Mouse (Mus musculus) liver, embryonic 11.5 days (tissue): ENCODE data around the gene Gpatch8. TPM values are rescaled to one million over a fixed set of nuclear protein-coding genes. Genes with fewer than 3 reads are reported as not detected.

Experiments
- ATAC-seq: fragments of 200-750 bp; cut with Nextera tagmentation; replicated peaks from 2 replicates; pipeline ENCODE4 v1.8.0; 2017; ENCODE audit warnings: moderate number of reproducible peaks, mild to moderate bottlenecking, moderate TSS enrichment, moderate library complexity; ENCODE audit not compliant: low FRiP score
- DNase-seq: peaks from one replicate; pipeline ENCODE4 v3.0.0-alpha.2; 2017; ENCODE audit warnings: low spot score
- H3K27ac ChIP-seq: fragments of 300-500 bp; sonication (generic); 2 replicates; pipeline ENCODE4 v1.5.1; 2014; ENCODE audit warnings: mild to moderate bottlenecking, low read depth, low read length, control low read depth
- H3K27me3 ChIP-seq: fragments of 300-500 bp; sonication (generic); replicated peaks from 2 replicates; pipeline ENCODE4 v1.6.1; 2014; ENCODE audit warnings: low read length, mixed read lengths; ENCODE audit not compliant: control insufficient read depth, insufficient read depth
- H3K36me3 ChIP-seq: fragments of 300-500 bp; sonication (generic); 2 replicates; pipeline ENCODE4 v1.6.1; 2014; ENCODE audit warnings: mild to moderate bottlenecking, low read length, moderate library complexity, mixed read lengths; ENCODE audit not compliant: control insufficient read depth, insufficient read depth
- H3K4me1 ChIP-seq: fragments of 300-500 bp; sonication (generic); replicated peaks from 2 replicates; pipeline ENCODE4 v1.6.1; 2014; ENCODE audit warnings: low read length, mixed read lengths; ENCODE audit not compliant: control insufficient read depth, insufficient read depth
- H3K4me2 ChIP-seq: fragments of 300-500 bp; sonication (generic); 2 replicates; pipeline ENCODE4 v1.6.1; 2014; ENCODE audit warnings: mild to moderate bottlenecking, control low read depth, moderate library complexity
- H3K4me3 ChIP-seq: fragments of 300-500 bp; sonication (generic); 2 replicates; pipeline ENCODE4 v1.5.1; 2014; ENCODE audit warnings: low read depth, low read length, control low read depth
- H3K9ac ChIP-seq: fragments of 300-500 bp; sonication (generic); 2 replicates; pipeline ENCODE4 v1.6.1; 2014; ENCODE audit warnings: low read depth, low read length, control low read depth
- H3K9me3 ChIP-seq: fragments of 300-500 bp; sonication (generic); 2 replicates; pipeline ENCODE4 v1.6.1; 2016; ENCODE audit warnings: low read length, inconsistent platforms, mixed read lengths; ENCODE audit not compliant: control insufficient read depth
- WGBS: fragments of 180-500 bp; shearing (Covaris S2); extraction: QIAGEN DNeasy Blood & Tissue Kit; methylation state at CpG from one replicate; pipeline ENCODE4 v1.1.7; 2014; 5-methylcytosine and 5-hydroxymethylcytosine counted together
- polyA plus RNA-seq: library from polyadenylated mRNA; unstranded; fragments of >200 nt; fragmentation: Nextera tagmentation; extraction: Ambion mirVana; gene quantifications from 2 replicates; pipeline ENCODE4 v1.2.1, GENCODE M21; 2014

Gene Gpatch8
- polyA plus RNA-seq, 1 experiment from 2014 or later: 35.4 TPM

DNA sequence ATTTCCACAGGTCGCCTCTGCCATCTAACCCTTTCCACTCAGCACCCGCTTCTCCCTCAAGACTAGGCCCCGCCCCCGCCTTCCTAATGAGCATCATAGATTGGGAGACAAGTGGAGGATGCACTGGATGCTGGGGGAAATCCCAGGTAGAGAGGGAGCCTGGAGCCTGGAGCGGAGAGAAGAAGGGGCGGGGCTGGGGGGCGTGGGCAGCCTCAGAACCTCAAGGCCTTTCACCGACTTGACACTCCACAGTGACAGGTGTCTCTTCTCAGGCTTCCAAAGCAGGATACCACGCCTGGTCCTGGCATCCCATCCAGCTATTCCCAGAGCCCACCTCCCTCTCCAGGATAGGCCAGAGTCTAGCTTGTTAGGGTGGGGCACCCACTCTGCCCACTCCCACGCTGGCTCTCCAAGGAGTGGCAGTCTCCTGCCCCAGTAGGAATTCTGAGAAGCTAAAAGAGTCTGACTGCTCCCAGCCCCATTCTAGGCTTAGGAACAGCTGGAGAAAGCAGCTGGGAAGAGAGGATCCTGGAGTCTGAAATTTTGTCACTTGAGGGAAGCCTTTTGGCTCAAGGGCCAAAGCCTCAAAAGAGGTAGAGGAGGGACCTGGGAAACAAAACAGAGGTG is 110.8 kb downstream of the Gpatch8 start:
- H3K27ac ChIP-seq: no peak overlapping the region
- peaks cover 32% of the 10 kb centered on the region for H3K4me1 ChIP-seq
- peaks cover 46% of the 10 kb centered on the region for H3K27me3 ChIP-seq
- ATAC-seq (no peak), DNase-seq (no peak)
- H3K36me3 ChIP-seq: no peaks in the 10 kb centered on the region
- no peaks in the 10 kb centered on the region for H3K9me3 ChIP-seq
- H3K4me2 ChIP-seq: peak overlapping the region; percentile 99
- H3K9ac ChIP-seq: no peak overlapping the region
- 0 out of 2 replicates have a peak overlapping the region, but pooled peaks have one; percentile 76 for H3K4me3 ChIP-seq
- WGBS: 32% methylated on average over 10 of the region's 10 CpGs

GRCm38 (mm10) chr11:102444781-102445180 is 111.4 kb downstream of the Gpatch8 start:
- Histone ChIP-seq H3K27ac (no peak overlapping the region), H3K36me3 (no peaks in the 10 kb centered on the region), H3K4me1 (peaks cover 32% of the 10 kb centered on the region), H3K27me3 (peaks cover 48% of the 10 kb centered on the region), H3K9me3 (no peaks in the 10 kb centered on the region), H3K4me3 (no peak overlapping the region), H3K4me2 (no peak overlapping the region), H3K9ac (no peak overlapping the region)
- 35% methylated on average over 6 of the region's 6 CpGs for WGBS
- DNase-seq (no peak), ATAC-seq (no peak)

- Histone ChIP-seq H3K27me3 (peaks cover 48% of the 10 kb centered on the region), H3K9ac (no peak overlapping the region), H3K4me2 (no peak overlapping the region), H3K27ac (no peak overlapping the region), H3K9me3 (no peaks in the 10 kb centered on the region), H3K4me3 (no peak overlapping the region), H3K4me1 (peaks cover 32% of the 10 kb centered on the region), H3K36me3 (no peaks in the 10 kb centered on the region; the same call in 1 of the 2 replicates)
- ATAC-seq (no peak), DNase-seq (no peak)
- WGBS: 70% methylated on average over 3 of the region's 3 CpGs
These were observed 111.9 kb downstream of the Gpatch8 start for GRCm38 (mm10) chr11:102444321-102444720.

GRCm38 (mm10) chr11:102443740-102444139 is 112.5 kb downstream of the Gpatch8 start:
- no peak overlapping the region for H3K4me2 ChIP-seq
- ATAC-seq (no peak), DNase-seq (no peak)
- no peak overlapping the region for H3K27ac ChIP-seq
- no peaks in the 10 kb centered on the region for H3K9me3 ChIP-seq
- H3K4me1 ChIP-seq: peaks cover 32% of the 10 kb centered on the region
- H3K27me3 ChIP-seq: peaks cover 48% of the 10 kb centered on the region
- H3K36me3 ChIP-seq: peaks cover 3% of the 10 kb centered on the region; the same call in 1 of the 2 replicates
- no peak overlapping the region for H3K9ac ChIP-seq
- WGBS: 60% methylated on average over 12 of the region's 12 CpGs
- no peak overlapping the region for H3K4me3 ChIP-seq

DNA sequence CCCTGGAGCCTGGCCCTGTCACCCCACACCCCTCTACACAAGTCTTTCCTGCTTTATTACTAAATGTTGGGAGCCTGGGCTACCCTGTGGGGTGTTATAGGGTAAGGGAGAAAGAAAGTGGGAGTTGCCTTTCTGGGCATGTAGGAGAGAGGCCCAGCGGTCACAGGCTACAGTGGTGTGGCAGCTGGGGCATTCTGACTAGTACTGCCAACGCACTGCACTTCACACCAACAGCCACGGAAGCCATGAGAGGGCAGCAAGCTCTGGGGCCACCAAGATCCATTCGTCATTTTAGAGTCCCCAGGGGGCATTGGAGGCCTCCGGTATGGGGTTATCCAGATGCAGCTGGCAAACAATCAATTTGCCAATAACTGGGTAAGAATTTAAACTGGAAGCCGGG is 114.1 kb downstream of the Gpatch8 start:
- 88% methylated on average over 6 of the region's 6 CpGs for WGBS

GRCm38 (mm10) chr11:102441434-102441833 is 114.8 kb downstream of the Gpatch8 start:
- no peak overlapping the region for H3K4me3 ChIP-seq
- H3K4me1 ChIP-seq: peaks cover 30% of the 10 kb centered on the region
- peaks cover 3% of the 10 kb centered on the region; the same call in 1 of the 2 replicates for H3K36me3 ChIP-seq
- no peak overlapping the region for H3K4me2 ChIP-seq
- WGBS: 67% methylated on average over 3 of the region's 3 CpGs
- no peak overlapping the region for H3K27ac ChIP-seq
- peaks cover 44% of the 10 kb centered on the region for H3K27me3 ChIP-seq
- DNase-seq (no peak), ATAC-seq (no peak)
- no peak overlapping the region for H3K9ac ChIP-seq
- no peaks in the 10 kb centered on the region for H3K9me3 ChIP-seq

More for the DNA sequence above, 114.1 kb downstream of the Gpatch8 start:
- ATAC-seq (no peak), DNase-seq (no peak)
- peaks cover 46% of the 10 kb centered on the region for H3K27me3 ChIP-seq
- H3K36me3 ChIP-seq: peaks cover 3% of the 10 kb centered on the region; the same call in 1 of the 2 replicates
- no peak overlapping the region for H3K4me3 ChIP-seq
- no peaks in the 10 kb centered on the region for H3K9me3 ChIP-seq
- H3K27ac ChIP-seq: no peak overlapping the region
- H3K4me1 ChIP-seq: peaks cover 34% of the 10 kb centered on the region
- H3K9ac ChIP-seq: no peak overlapping the region
- H3K4me2 ChIP-seq: no peak overlapping the region

GRCm38 (mm10) chr11:102440255-102440654 is 115.9 kb downstream of the Gpatch8 start:
- Histone ChIP-seq H3K9ac (no peak overlapping the region), H3K27ac (no peak overlapping the region), H3K27me3 (peaks cover 32% of the 10 kb centered on the region), H3K4me2 (no peak overlapping the region), H3K4me1 (peaks cover 19% of the 10 kb centered on the region), H3K9me3 (no peaks in the 10 kb centered on the region), H3K36me3 (peaks cover 3% of the 10 kb centered on the region; the same call in 1 of the 2 replicates), H3K4me3 (no peak overlapping the region)
- ATAC-seq (no peak), DNase-seq (no peak)
- whole genome bisulfite sequencing: 72% methylated on average over 8 of the region's 8 CpGs

- Histone ChIP-seq H3K27ac (no peak overlapping the region), H3K4me3 (no peak overlapping the region), H3K4me1 (peaks cover 15% of the 10 kb centered on the region), H3K27me3 (peaks cover 29% of the 10 kb centered on the region), H3K4me2 (no peak overlapping the region), H3K9me3 (no peaks in the 10 kb centered on the region), H3K36me3 (peaks cover 6% of the 10 kb centered on the region; the same call in 1 of the 2 replicates), H3K9ac (no peak overlapping the region)
- 82% methylated on average over 14 of the region's 14 CpGs for WGBS
- DNase-seq (no peak), ATAC-seq (no peak)
These were observed 116.8 kb downstream of the Gpatch8 start for GRCm38 (mm10) chr11:102439093-102440082.
